Mouse (Mus musculus) urinary bladder, postnatal 10 days (tissue): ENCODE data around the gene Stam.
"Not testable (repeated sequence)": the region's sequence is repeated elsewhere in the genome, so short reads cannot be mapped to it uniquely, and the experiment has no call there.

Experiments used
- DNase-seq: peaks from one replicate; pipeline ENCODE4 v3.0.0; 2022; ENCODE audit warnings: low spot score

Gene Stam

DNA sequence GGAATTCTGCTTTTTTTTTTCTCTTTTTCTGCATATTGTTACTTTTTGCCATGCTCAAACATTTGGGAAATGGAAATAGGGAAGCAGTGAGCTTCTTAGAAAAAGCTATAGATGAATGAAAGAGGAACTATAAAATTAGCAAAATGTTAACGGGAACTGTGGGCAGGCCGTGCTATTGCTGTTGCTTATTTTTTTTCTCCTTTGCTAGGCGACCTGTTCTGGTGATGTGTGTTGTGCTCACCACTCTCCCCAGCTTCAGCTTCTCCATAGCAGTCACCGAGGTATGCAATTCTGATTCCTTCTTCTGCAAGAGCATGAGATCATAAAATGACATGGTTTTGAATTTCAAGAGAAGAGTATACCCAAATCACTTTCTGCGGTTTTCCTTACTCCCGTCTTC, 118.1 kb downstream of the Stam start:
- DNase-seq, result no peak

DNA sequence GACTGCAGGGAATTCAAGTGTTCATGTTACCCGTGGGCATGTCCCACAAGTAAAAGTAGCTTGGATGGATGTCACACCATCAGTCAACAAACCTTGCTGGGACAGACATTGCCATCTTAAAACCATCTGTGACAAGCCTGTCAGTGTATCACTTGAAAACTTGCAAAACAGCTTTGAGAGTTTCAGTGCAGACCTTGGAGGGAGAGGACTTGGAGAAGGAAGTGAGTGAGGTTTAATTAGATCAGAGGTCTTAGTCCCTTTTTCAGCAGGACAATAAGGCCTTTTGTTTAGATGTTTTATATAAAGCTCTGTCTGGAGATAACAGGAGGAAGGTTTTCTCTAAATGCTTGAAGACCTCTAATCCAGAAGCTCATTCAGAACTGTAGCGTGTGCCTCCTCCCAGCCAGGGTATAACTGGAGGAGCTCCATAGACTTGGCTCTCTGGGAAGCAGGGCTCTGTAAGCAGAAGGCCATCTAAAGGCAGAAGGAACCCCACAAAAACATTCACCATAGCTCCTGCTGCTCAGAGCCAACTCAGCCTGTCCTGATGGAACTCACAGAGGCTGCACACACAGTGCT, 124.5 kb downstream of the Stam start:
- not testable (repeated sequence) for DNase-seq
